Mouse (Mus musculus): ENCODE results near the gene Fgr.
A peak's percentile ranks its signal among the peaks of the same experiment; 100 is the strongest.

Gene Fgr

DNA sequence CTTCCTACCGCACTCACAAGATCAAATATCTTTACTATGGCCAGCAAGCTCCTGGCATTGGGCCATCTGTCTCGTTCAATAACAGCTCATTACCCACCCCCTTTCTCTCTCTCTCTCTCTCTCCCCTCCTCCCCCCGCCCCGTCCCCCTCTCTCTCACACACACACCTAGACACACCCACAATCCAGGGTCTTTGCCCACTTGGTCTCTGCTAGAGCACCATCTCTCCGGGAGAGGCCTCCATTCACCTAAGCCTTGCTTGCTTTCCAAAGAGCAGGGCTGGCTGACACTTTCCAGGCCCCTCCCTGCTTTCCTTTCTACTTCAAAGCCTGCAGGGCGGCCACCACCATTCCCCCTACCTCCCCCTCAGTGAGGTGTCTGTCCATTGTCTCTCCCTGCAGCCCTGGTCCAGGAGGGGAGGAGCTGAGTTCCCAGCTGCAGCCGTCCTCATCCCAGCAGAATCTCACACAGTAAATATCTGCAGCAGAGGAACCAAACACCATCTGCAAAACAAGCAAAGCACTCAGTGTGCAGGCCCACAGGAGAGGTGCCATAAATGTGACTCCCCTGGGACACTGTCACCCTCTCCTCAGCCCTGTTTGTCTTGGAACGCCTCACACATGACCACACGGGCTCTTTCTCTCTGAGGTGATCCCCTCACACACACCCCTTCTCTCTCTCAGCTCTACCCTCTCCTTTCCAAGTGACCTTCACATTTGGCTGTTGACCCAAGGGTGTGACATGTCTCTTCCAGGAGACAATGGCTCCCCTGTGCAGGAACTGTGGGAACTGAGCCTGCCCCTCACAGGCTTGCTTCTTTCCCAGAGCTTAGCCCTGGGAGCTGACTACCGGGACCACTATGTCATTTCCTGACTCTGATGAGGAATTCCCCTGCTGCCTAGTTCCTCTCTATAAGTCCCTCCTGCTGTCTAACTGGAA is 14.9 kb upstream of the Fgr start:
- DNase-seq (ENCODE audit: low read depth, low spot score) = no peak

DNA sequence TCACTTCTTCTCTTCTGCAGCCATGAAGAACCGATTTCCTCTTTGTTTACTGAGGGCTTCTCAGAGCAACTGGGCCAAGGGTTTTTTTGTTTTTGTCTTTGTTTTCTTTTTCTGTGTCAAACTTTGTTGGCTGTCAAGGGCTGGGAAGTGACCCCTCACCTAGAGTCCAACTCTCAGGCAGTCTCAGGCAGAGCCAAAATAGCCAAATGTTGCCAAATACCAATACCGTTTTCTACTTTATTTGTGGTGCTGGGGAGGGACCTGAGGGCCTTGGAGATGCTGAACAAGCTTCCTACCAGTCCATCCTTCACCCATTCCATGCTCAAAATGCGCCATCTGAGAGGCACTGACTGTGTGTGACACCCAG is 14.2 kb upstream of the Fgr start:
- no peak for DNase-seq (ENCODE audit: low read depth, low spot score)

DNA sequence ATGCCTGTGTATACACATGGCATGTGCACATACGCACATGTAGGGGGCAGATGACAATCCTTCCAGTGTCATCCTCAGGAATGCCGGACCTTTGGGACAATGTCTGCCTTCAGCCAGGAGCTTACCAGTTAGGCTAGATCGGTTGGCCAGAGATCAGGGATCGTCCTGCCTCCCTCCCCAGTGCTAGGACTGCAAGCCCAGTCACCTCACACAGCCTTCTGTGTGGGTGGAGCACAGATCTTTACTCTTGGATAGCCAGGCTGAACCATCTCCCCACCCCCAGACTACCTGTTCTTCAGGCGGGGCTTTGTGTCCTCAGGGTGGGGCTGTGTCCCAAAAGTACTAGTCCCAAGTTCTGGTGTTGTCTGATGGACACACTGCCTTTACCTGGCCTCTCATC is 13.6 kb upstream of the Fgr start:
- no peak for DNase-seq (ENCODE audit: low read depth, low spot score)

DNA sequence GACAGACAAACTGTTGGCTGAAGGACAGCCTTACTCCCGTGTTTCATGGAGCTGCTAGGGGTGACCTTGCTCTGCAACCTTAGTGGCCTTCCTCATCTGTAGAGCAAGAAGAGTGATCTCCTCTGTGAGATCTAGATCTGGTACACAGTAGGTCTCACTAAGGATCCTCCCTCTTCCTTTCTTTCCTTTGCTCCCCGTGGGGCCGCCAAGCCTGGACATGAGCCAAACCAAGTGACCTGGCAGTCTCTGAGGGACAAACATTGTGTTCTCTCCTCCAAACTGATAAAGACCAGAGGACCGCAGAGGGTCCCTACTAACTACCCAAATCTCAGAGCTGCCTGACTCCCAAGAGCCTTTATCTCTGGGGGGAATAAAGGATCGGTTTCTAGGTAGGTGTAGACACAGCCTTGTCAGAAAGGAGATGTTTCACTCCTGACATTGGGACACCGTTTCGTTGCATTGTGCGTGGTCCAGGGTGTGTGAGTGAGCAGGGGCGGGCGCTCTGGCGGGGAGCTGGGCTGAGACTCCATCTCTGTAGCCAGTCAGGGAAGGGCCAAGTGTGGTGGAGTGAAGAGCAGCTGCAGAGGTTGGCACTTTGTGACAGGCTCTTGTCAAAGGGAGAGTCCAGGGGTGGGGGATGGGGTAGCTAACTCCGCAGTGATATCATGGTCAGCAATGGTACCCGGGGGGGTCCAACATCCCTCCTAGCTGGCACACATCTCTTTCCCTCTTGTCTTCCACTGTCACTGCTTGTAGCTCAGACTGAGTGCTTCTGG is 12.8 kb upstream of the Fgr start:
- no peak for DNase-seq (ENCODE audit: low read depth, low spot score)

DNA sequence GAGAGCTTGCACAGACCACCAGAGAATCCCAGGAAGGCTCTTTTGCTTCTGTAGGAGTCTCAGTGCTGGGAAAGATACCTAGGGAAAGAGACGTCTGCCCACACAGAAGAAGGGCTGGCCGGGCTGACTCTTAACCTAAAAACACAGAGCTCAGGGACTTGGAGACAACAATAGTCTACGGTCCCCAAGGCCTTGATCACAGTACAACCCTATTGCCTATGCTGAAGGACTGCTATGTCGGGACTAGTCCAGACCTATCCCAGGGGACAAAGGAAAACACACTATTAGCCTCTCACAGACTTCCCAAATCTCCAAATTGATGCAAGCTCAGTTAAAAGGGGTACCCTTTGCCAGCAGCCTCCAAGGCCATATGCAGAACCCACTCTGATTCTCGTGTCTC is 12.0 kb upstream of the Fgr start:
- DNase-seq (ENCODE audit: low read depth, low spot score) = no peak

DNA sequence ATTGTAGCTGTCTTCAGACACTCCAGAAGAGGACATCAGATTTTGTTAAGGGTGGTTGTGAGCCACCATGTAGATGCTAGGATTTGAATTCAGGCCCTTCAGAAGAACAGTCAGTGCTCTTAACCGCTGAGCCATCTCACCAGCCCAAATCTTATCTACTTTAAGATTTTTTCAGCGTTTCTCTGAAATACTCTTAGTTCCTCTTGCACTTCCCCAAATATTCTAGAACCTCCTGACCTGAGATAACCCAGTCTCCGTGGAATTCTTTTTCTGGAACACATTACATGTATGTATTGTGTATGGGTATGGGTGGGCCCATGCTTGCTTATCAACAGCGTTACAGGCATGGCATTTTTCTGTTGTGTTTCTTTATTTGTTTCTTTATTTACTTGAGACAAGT is 11.3 kb upstream of the Fgr start:
- no peak for DNase-seq (ENCODE audit: low read depth, low spot score)

DNA sequence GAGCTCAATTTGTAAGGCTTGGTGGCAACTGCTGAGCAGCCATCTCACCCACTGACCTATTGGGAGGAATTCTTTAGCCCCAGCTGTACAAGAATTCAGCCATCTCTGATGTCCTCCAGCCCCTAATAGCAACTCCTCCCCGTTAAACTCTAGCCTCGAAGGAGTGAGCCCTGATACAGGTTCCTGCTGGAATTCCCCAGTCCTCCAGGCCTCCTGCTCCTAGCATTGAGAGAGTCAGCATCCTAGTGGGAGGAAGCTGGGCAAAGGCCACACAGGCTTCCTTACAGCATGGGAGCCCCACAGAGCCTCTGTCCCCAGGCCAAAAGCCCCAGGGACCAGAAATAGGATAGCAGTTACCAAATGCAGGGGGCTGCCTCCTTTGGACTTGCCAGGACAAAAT is 10.5 kb upstream of the Fgr start:
- DNase-seq (ENCODE audit: low read depth, low spot score) = no peak

DNA sequence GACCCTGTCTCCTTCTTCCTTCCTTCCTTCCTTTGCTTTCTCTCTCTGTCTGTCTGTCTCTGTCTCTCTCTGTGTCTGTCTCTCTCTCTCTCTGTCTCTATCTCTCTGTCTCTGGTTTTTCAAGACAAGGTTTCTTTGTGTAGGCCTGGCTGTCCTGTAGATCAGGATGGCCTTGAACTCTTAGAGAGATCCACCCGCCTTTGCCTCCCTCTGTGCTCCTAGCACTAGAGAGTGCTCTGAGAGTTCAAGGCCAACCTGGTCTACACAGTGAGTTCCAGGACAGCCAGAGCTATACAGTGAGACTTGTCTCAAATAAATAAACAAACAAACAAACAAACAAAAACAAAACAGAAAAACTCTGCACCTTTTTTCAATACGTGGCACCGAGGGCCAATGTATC is 9.8 kb upstream of the Fgr start:
- DNase-seq (ENCODE audit: low read depth, low spot score) = no peak

DNA sequence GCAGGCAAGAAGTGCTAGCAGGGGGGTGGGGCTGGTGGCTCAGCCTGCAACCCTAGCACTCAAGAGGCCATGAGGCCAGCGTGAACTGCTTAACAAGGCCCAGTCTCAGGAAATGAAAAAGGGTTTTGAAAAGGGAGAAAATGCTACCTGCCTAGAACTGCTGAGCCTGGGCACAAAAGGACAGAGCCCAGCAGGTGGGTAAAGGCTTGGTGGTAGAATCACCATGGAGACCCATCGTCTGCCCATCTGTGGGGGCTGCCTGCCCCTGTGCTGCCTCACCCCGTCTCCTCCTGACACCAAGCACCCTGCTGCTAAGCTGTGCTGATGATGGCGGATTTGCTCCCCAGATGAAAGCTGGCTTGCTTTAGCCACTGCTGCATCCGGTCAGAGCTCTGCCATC is 9.4 kb upstream of the Fgr start:
- DNase-seq (ENCODE audit: low read depth, low spot score) = no peak

DNA sequence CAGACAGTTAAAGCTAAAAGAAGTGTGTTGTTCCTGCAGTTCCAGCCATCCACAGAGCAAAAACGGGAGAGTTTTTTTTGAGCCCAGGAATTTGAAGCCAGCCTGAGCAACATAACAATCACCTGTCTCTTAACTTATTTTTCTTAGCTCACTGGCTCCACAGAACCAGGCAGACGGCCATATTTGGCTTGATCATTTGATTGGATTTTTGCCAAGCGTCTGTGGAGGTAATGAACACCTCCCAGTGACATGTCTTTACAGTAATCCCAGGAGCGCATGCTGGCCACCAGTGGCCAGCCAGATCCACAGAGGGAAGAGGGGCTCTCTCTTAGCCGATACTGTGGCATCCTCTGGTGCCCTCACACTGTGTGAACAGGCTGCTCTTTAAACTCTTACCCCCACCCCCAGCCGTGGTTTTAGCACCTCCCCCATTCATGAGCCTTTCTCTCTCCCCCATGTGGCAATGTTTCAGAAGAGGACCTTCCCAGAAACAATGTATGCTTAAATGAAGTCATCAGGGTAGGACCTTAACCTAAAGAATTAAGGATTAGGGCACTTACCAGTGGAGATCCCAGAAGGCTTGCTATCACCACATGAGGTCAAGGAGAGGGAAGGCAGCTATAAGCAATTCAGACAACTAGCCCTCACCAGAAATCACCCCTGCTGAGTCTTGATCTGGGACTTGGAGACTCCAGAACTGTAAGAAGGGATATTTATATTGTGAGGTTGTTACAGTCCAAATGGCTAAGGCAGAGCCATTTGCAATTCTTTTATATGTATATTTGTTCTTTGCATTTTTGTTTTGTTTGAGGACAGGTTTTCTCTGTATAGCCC is 5.6 kb upstream of the Fgr start:
- no peak for DNase-seq (ENCODE audit: low read depth, low spot score)

DNA sequence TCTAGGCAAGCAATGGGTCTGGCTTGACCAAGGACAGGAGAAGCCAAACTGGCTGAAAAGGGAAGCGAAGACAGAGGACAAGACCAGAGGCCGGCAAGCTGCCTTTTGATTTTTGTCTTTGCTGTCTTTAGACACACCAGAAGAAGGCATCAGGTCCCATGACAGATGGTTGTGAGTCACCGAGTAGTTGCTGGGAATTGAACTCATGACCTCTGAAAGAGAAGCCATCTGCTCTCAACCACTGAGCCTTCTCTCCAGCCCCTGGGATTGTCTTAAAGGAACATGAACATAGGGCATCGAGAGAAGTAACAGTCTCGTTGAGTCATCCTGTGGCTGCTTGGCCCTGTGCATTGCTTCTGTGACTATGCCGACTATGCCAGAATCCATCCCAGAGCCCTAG is 2.3 kb upstream of the Fgr start:
- DNase-seq (ENCODE audit: low read depth, low spot score) = peak; percentile 20

DNA sequence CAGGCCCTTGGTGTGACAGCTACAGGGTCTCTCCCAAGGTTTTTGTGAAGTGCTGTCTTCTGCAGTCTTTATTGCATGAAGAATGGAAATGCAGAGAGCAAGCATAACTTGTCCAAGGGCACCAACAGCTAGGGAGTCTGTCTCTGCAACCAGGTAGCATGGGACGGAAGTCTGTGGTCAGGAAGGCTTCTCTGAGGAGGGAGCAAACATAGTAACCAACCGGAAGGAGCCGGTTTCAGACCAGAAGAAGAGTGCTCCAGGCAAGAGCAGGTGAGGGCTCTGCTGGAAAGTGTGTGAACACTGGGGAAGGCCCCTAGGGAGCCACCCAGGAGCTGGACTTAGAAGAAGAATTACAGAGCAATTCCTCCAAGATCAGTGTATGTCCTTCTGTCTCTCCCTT is 1.8 kb upstream of the Fgr start:
- DNase-seq (ENCODE audit: low read depth, low spot score) = peak; percentile 74

DNA sequence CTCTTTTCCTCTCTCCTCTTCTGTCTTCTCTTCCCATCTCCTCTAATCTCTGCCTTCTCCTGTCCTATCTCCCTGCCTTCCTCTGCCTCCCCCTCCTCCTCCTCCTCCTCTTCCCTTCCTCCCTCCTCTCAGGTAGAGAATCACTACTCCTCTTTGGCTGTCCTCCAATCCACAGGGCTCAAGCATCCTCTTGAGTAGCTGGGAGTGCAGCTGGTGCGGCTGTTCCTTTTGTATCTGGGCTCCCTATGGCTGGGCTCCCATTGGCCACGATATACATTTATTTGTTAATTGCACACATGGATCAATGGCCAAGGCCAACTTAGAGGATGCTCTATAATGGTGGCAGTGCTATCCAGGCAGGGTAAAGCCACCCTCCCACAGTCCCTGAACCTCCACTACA is 1.3 kb upstream of the Fgr start:
- no peak for DNase-seq (ENCODE audit: low read depth, low spot score)

DNA sequence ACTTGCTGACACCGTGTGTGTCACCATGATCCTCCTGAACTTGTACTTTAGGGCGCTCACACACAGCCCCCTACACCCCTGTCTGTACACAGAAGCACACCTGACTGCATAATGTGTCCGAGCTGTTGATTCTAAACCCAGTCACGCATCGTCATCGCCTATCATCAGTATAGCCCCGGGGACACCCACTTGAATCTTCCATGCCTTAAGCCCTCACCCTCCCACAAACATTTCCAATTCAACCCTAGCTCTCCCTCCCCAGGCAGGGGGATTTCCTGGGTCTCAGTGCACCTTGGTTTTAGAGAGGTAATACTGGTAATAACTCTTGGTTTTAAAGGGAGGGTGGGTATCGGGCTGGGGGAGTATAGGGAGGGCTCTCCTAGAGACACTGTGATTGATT is 709 bp upstream of the Fgr start:
- DNase-seq (ENCODE audit: low read depth, low spot score) = peak; percentile 50

DNA sequence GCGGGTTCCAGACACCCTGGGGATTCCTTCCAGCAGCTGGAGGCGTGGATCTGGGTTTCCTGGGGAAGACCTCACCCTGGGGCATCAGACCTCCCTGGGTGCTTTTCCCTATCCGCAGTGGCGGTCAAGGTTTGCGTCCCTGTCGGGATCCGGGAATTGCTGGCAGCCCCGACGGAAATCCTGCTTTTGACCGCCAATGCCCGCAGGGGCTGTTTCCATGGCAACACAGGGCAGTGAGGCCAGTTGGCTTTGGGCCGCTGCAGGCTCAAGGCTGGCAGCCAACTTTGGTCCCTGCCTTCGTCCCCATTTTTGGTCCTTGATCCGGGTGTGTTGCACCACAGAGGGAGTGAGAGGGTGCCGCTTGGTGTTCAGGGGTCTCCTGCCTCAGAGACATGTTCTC is 1.0 kb downstream of the Fgr start:
- DNase-seq (ENCODE audit: low read depth, low spot score) = peak; percentile 12

DNA sequence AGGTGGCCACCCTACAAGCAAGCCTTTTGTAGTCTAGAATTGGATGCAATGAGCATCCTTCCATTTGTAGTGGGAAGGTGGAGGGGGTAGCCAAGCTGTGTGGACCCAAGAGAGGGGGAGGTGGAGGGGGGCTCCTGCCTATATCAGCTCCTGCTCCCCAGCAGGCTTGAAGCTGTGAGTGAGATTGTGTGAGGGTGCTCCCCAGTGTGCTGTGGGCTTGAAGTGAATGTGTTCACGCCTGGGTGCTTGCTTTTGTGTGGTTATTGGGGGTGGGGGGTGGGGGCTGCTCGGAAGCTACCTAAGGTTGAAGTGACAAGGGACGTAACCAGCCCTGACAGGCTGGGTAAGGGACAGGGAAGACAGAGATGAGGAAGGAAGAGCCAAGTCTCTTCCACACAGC is 1.9 kb downstream of the Fgr start:
- peak; percentile 43 for DNase-seq (ENCODE audit: low read depth, low spot score)

DNA sequence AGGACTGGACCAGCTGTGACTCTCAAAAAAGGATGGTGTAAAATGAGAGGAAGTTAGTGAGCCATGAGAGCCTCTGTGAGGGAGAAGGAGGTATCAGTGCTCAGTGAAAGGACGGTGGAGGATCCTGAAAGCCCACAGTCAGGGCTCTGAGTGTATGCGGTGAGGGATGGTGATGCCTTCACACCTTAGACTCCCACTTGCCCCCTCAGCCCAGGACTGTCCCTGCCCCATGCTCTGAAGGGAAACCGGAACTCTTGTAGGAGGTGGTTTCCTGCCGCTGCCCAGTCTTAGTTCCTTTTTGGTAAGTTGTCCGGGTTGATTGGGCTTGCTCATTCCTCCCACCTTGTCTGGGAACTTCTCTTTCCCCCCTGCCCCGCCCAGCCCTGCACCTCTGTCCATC is 2.8 kb downstream of the Fgr start:
- peak; percentile 53 for DNase-seq (ENCODE audit: low read depth, low spot score)

DNA sequence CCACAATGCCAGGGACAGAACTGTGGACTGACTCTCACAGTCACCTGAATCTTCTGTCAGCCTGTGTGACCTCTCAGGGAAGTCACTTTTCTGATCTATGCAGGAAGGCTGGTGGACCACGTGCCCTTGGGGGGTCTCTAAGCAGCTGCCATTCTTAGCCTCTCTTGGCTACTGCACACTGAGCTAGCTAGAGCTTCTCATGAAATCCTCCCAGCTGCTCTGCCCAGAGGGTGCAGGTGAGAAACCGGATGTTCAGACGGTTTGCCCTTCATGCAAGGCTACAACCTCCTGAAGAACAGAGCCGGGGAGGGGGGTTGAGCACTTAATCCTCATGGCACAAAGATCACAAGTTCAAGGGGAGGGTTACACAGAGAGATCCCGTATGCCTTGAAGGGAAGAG is 3.7 kb downstream of the Fgr start:
- peak; percentile 60 for DNase-seq (ENCODE audit: low read depth, low spot score)

DNA sequence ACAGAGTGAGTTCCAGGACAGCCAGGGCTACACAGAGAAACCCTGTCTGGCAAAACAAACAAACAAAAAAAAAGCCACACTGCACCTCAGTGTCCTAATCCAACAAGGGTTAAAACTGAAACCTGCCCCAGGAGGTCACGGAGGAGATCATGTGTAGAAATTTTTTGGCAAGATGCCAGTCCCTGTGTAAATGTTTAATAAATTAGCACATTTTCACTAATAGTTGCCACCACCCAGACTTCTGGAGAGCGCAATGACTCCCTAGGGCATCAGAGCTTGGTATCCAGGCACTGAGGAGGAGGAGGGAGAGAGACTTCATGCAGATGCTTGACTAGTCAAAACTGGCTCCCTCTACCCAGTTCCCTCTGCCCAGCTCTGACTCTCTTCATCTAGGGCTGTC is 5.3 kb downstream of the Fgr start:
- no peak for DNase-seq (ENCODE audit: low read depth, low spot score)

DNA sequence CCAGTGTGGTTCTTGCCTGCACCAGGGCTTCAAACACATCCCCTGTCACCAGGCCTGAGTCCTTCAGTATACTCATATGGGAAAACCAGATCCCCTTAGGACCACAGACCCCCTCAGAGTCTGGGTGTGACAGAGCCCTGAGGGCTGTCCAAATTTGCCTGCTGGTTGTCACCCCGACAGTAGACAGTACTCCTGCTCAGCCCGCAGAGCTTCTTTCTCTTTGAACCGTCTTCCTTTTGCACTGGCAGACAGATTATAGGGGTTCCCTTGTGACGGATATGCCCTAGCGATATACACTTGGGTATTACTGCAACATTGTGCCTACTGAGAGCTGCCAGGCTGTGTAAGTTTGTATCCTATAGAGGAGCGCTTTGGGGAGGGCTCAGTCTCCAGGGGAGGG is 7.7 kb downstream of the Fgr start:
- peak; percentile 19 for DNase-seq (ENCODE audit: low read depth, low spot score)

DNA sequence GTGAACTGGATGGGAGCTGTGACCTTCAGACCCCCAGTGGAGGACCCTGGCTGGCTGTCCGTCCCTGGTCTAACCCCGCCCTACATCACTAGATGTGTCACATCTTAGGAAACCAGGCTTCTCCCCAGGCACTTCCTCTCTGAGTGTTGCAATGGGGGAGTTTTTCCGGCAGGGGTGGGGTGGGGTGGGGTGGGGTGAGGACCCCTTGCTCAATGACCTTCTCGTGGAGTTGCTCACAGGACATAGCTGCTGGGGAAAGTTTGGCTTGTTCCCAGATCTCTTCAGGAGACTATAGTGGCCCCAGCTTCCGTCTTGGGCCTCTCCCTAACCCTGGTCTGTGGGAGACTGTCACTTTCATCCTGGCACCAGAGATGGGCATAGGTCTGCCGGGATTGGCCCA is 9.1 kb downstream of the Fgr start:
- DNase-seq (ENCODE audit: low read depth, low spot score) = no peak

Measured in CD4-positive, CD25-positive, alpha-beta regulatory T cell, adult 2 months (primary cell).